Mouse (Mus musculus) forebrain, embryonic 10.5 days (tissue): Measurements from ENCODE around the gene Fem1a. TPM values are rescaled to one million over a fixed set of nuclear protein-coding genes. Genes with fewer than 3 reads are reported as not detected.
A peak's percentile ranks its signal among the peaks of the same experiment; 100 is the strongest.

Source experiments
- DNase-seq: peaks from one replicate; pipeline ENCODE4 v3.0.0-alpha.2; 2017; ENCODE audit warnings: low spot score; ENCODE audit errors: extremely low spot score
- H3K27ac ChIP-seq: fragments of 300-500 bp; sonication (generic); 2 replicates; pipeline ENCODE4 v1.5.1; 2016; ENCODE audit warnings: mild to moderate bottlenecking
- H3K27me3 ChIP-seq: fragments of 300-500 bp; sonication (generic); 2 replicates; pipeline ENCODE4 v1.6.1; 2016; ENCODE audit warnings: mild to moderate bottlenecking; ENCODE audit not compliant: poor library complexity, severe bottlenecking
- H3K36me3 ChIP-seq: fragments of 300-500 bp; sonication (generic); replicated peaks from 2 replicates; pipeline ENCODE4 v1.6.1; 2016; ENCODE audit warnings: mild to moderate bottlenecking, moderate library complexity
- H3K4me1 ChIP-seq: fragments of 300-500 bp; sonication (generic); 2 replicates; pipeline ENCODE4 v1.6.1; 2016
- H3K4me3 ChIP-seq: fragments of 300-500 bp; sonication (generic); 2 replicates; pipeline ENCODE4 v1.5.1; 2016; ENCODE audit warnings: mild to moderate bottlenecking, moderate library complexity
- H3K9me3 ChIP-seq: fragments of 300-500 bp; sonication (generic); 2 replicates; pipeline ENCODE4 v1.6.1; 2016; ENCODE audit warnings: mild to moderate bottlenecking, moderate library complexity
- WGBS: fragments of 180-500 bp; shearing (Covaris S2); methylation state at CpG from one replicate; pipeline ENCODE4 v1.1.7; 2016; 5-methylcytosine and 5-hydroxymethylcytosine counted together
- microRNA counts: library from miRNA; unstranded; fragments of <30 nt; microRNA quantifications from one replicate; lab custom pipeline; 2017
- microRNA-seq: library from miRNA; unstranded; fragments of <30 nt; microRNA quantifications from one replicate; pipeline ENCODE4, GENCODE M21; 2017
- polyA plus RNA-seq: library from polyadenylated mRNA; unstranded; fragments of >200 nt; fragmentation: Nextera tagmentation; extraction: Ambion mirVana; gene quantifications from 2 replicates; pipeline ENCODE4 v1.2.1, GENCODE M21; 2016

Gene Fem1a
- polyA plus RNA-seq, 1 experiment from 2014 or later, result 13.2 TPM

GRCm38 (mm10) chr17:56303160-56303846 lies 46.7 kb downstream of the Fem1a start, which contains the start of gene Uhrf1:
Gene Uhrf1, plus strand, starts transcription at chr17:56303321.
- H3K27me3 ChIP-seq, result no peaks in the 10 kb centered on the region
- H3K4me1 ChIP-seq, result peaks cover 56% of the 10 kb centered on the region
- WGBS, result under 1% methylated on average over 43 of the region's 43 CpGs

GRCm38 (mm10) chr17:56303847-56304586 lies 47.4 kb downstream of the Fem1a start:
- H3K27me3 ChIP-seq, result no peaks in the 10 kb centered on the region
- DNase-seq, result peak; percentile 98
- H3K4me1 ChIP-seq, result peaks cover 63% of the 10 kb centered on the region
- peak overlapping the region; percentile 99 for H3K27ac ChIP-seq
- under 1% methylated on average over 68 of the region's 68 CpGs for WGBS
- H3K4me3 ChIP-seq, result peak overlapping the region; percentile 70
- peaks cover 43% of the 10 kb centered on the region for H3K36me3 ChIP-seq
- H3K9me3 ChIP-seq, result no peaks in the 10 kb centered on the region

More at GRCm38 (mm10) chr17:56303160-56303846, 46.7 kb downstream of the Fem1a start, which contains the start of gene Uhrf1:
- H3K27ac ChIP-seq, result peak within 1 kb of the TSS; percentile 99
- H3K36me3 ChIP-seq, result peaks cover 36% of the 10 kb centered on the region
- H3K9me3 ChIP-seq, result no peaks in the 10 kb centered on the region
- peak; percentile 91 for DNase-seq
- H3K4me3 ChIP-seq, result peak within 1 kb of the TSS; percentile 70

- Histone ChIP-seq H3K4me1 (peaks cover 63% of the 10 kb centered on the region), H3K4me3 (peak overlapping the region; percentile 70), H3K27me3 (no peaks in the 10 kb centered on the region), H3K27ac (peak overlapping the region; percentile 99), H3K9me3 (no peaks in the 10 kb centered on the region), H3K36me3 (peaks cover 50% of the 10 kb centered on the region)
- DNase-seq, result no peak
- 23% methylated on average over 11 of the region's 11 CpGs for WGBS
Measured at GRCm38 (mm10) chr17:56304718-56305117, 48.1 kb downstream of the Fem1a start.

- Histone ChIP-seq H3K36me3 (peaks cover 54% of the 10 kb centered on the region), H3K9me3 (no peaks in the 10 kb centered on the region), H3K27ac (peak overlapping the region; percentile 99), H3K4me3 (peak overlapping the region; percentile 70), H3K27me3 (no peaks in the 10 kb centered on the region), H3K4me1 (peaks cover 63% of the 10 kb centered on the region)
- 41% methylated on average over 9 of the region's 9 CpGs for WGBS
- DNase-seq, result no peak
Measured at GRCm38 (mm10) chr17:56305156-56305555, 48.5 kb downstream of the Fem1a start.

- Histone ChIP-seq H3K27me3 (no peaks in the 10 kb centered on the region), H3K36me3 (peaks cover 61% of the 10 kb centered on the region), H3K4me3 (peak overlapping the region; percentile 70), H3K4me1 (peaks cover 63% of the 10 kb centered on the region), H3K9me3 (no peaks in the 10 kb centered on the region), H3K27ac (peak overlapping the region; percentile 99)
- DNase-seq, result no peak
- whole genome bisulfite sequencing, result 77% methylated on average over 8 of the region's 8 CpGs
Measured at GRCm38 (mm10) chr17:56305826-56306225, 49.2 kb downstream of the Fem1a start.

- no peak overlapping the region for H3K27ac ChIP-seq
- no peak for DNase-seq
- no peaks in the 10 kb centered on the region for H3K9me3 ChIP-seq
- peaks cover 84% of the 10 kb centered on the region for H3K36me3 ChIP-seq
- no peak overlapping the region for H3K4me3 ChIP-seq
- peaks cover 53% of the 10 kb centered on the region for H3K4me1 ChIP-seq
- WGBS, result 89% methylated on average over 6 of the region's 6 CpGs
- H3K27me3 ChIP-seq, result no peaks in the 10 kb centered on the region
Measured at GRCm38 (mm10) chr17:56308088-56308487, 51.5 kb downstream of the Fem1a start.

DNA sequence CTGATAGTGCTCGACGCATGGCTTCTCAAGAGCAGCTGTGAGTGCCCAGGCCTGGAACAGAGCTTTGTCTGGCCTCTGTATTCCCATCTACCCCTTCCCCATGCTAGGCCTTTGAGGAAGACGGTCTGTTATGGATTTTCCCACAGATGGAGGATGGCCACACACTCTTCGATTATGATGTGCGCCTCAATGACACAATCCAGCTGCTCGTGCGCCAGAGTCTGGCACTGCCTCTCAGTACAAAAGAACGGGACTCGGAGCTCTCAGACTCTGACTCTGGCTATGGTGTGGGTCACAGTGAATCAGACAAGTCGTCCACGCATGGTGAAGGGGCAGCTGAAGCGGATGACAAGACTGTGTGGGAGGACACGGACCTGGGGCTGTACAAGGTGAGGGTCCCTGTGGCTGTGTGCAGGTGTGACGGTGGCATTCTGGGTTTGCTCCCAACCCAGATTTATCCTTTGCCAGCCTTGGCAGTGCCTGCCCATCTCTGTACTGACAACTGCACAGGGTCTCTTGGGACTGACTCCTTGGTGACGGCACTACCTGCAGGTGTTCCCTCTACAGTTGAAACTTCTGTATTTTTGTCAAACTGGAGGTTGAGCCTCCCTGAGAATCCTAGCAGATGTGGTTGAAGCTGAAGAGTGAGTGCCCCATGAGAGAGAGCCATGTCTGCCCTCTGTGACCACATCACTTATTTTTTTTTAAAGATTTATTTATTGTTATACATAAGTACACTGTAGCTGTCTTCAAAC lies 52.8 kb downstream of the Fem1a start:
- no peak for DNase-seq
- H3K9me3 ChIP-seq, result no peaks in the 10 kb centered on the region
- H3K4me1 ChIP-seq, result peaks cover 45% of the 10 kb centered on the region
- WGBS, result 93% methylated on average over 15 of the region's 15 CpGs
- no peak overlapping the region for H3K27ac ChIP-seq
- peaks cover 96% of the 10 kb centered on the region for H3K36me3 ChIP-seq
- no peak overlapping the region for H3K4me3 ChIP-seq
- H3K27me3 ChIP-seq, result no peaks in the 10 kb centered on the region

MicroRNAs encoded within 50 kb of the gene (microRNA counts, 519-probe panel; counts per million panel counts)
- 341 counts per million, percentile 65 among the panel's probes with 10 or more counts for microRNA mmu-miR-7b (lab: Ali Mortazavi, UCI)

Small RNA genes lying within 50 kb of the gene (microRNA-seq; reads per million reads assigned to microRNA genes)
- gene Mir7b, result 174 reads per million, percentile 53 among the genes with 10 or more reads in this experiment

Other genes with a start within 250 kb of the Fem1a start
- gene Sh3gl1, start 220.2 kb upstream of the Fem1a start, polyA plus RNA-seq, result 152 and 157 TPM in 2 replicates
- gene Chaf1a, start 216.4 kb upstream of the Fem1a start, polyA plus RNA-seq, result 53.9 and 54.7 TPM in 2 replicates
- gene Ubxn6, start 181.8 kb upstream of the Fem1a start, polyA plus RNA-seq, result 30.2 and 32.4 TPM in 2 replicates
- 188 and 200 TPM in 2 replicates for gene Hdgfl2, start 177.2 kb upstream of the Fem1a start, polyA plus RNA-seq
- 0.05 and 0.09 TPM in 2 replicates for gene Plin4, start 147.0 kb upstream of the Fem1a start, polyA plus RNA-seq
- 0.25 and 0.33 TPM in 2 replicates for gene Plin5, start 139.2 kb upstream of the Fem1a start, polyA plus RNA-seq
- not detected in 2 replicates for gene Lrg1, start 134.8 kb upstream of the Fem1a start, polyA plus RNA-seq
- 0.44 and 0.67 TPM in 2 replicates for gene Sema6b, start 116.5 kb upstream of the Fem1a start, polyA plus RNA-seq
- 7.4 and 8.1 TPM in 2 replicates for gene Tnfaip8l1, start 94.3 kb upstream of the Fem1a start, polyA plus RNA-seq
- gene Mydgf, start 72.9 kb upstream of the Fem1a start, polyA plus RNA-seq, result 75.5 and 78.5 TPM in 2 replicates
- gene Dpp9, start 37.9 kb upstream of the Fem1a start, polyA plus RNA-seq, result 49.7 and 51.2 TPM in 2 replicates
- 2.4 and 2.6 TPM in 2 replicates for gene Ticam1, start 20.0 kb downstream of the Fem1a start, polyA plus RNA-seq
- gene Plin3, start 36.1 kb downstream of the Fem1a start, polyA plus RNA-seq, result 58.3 and 59.0 TPM in 2 replicates
- gene Arrdc5, start 43.5 kb downstream of the Fem1a start, polyA plus RNA-seq, result not detected in 2 replicates
- gene Uhrf1, start 46.5 kb downstream of the Fem1a start, polyA plus RNA-seq, result 331 and 343 TPM in 2 replicates
- gene Kdm4b, start 69.3 kb downstream of the Fem1a start, polyA plus RNA-seq, result 35.9 and 39.6 TPM in 2 replicates
- 80.3 and 91.5 TPM in 2 replicates for gene Ptprs, start 219.7 kb downstream of the Fem1a start, polyA plus RNA-seq